Mouse (Mus musculus): Measurements from ENCODE around the gene Fndc3b. TPM values are rescaled to one million over a fixed set of nuclear protein-coding genes. Genes with fewer than 3 reads are reported as not detected.

Fndc3b gene
- polyA plus RNA-seq, 2 experiments = 4.2 to 5.5 TPM

- no peaks in the 10 kb centered on the region for H3K27me3 ChIP-seq (ENCODE audit: control insufficient read depth, insufficient read depth, low read length)
- H3K9me3 ChIP-seq (ENCODE audit: control insufficient read depth, low read length) = no peaks in the 10 kb centered on the region
- no peak overlapping the region for H3K27ac ChIP-seq
- TF ChIP-seq EP300 (IDR thresholded peaks at IDR 0.05; ENCODE audit: low read depth) = no peak
- TF ChIP-seq CTCF (IDR thresholded peaks at IDR 0.05; ENCODE audit: low read depth) = no peak
- H3K4me3 ChIP-seq (ENCODE audit: insufficient read depth in 1 of 2, low read depth in 2 of 2, low read length in 2 of 2) = no peak overlapping the region
- no peaks in the 10 kb centered on the region for H3K36me3 ChIP-seq (replicated peaks; ENCODE audit: control insufficient read depth, insufficient read depth, low read depth)
- no peak overlapping the region for H3K4me2 ChIP-seq (ENCODE audit: low read depth)
- H3K4me1 ChIP-seq (replicated peaks; ENCODE audit: control insufficient read depth in 2 of 2, insufficient read depth in 2 of 2, low read length in 1 of 2) = no peaks in the 10 kb centered on the region
- H3K9ac ChIP-seq (replicated peaks) = no peak overlapping the region
- 66% methylated on average over 7 of the region's 7 CpGs for WGBS (ENCODE audit: insufficient replicate concordance)
- DNase-seq (ENCODE audit: low read depth in 3 of 3, low spot score in 3 of 3) (no peak), ATAC-seq (ENCODE audit: insufficient read depth) (no peak)
Observed at GRCm38 (mm10) chr3:27475899-27476298, 235.2 kb downstream of the Fndc3b start.

GRCm38 (mm10) chr3:27473801-27474599, 237.1 kb downstream of the Fndc3b start:
- DNase-seq (ENCODE audit: low read depth in 3 of 3, low spot score in 3 of 3) (no peak), ATAC-seq (ENCODE audit: insufficient read depth) (no peak)
- no peak overlapping the region for H3K27ac ChIP-seq
- H3K4me1 ChIP-seq (replicated peaks; ENCODE audit: control insufficient read depth in 2 of 2, insufficient read depth in 2 of 2, low read length in 1 of 2) = no peaks in the 10 kb centered on the region
- no peaks in the 10 kb centered on the region for H3K27me3 ChIP-seq (ENCODE audit: control insufficient read depth, insufficient read depth, low read length)
- H3K36me3 ChIP-seq (replicated peaks; ENCODE audit: control insufficient read depth, insufficient read depth, low read depth) = no peaks in the 10 kb centered on the region
- TF ChIP-seq EP300 (IDR thresholded peaks at IDR 0.05; ENCODE audit: low read depth) = no peak
- no peak for TF ChIP-seq CTCF (IDR thresholded peaks at IDR 0.05; ENCODE audit: low read depth)
- 64% methylated on average over 14 of the region's 14 CpGs for WGBS (ENCODE audit: insufficient replicate concordance)
- H3K4me2 ChIP-seq (ENCODE audit: low read depth) = no peak overlapping the region
- no peaks in the 10 kb centered on the region for H3K9me3 ChIP-seq (ENCODE audit: control insufficient read depth, low read length)
- no peak overlapping the region for H3K4me3 ChIP-seq (ENCODE audit: insufficient read depth in 1 of 2, low read depth in 2 of 2, low read length in 2 of 2)
- no peak overlapping the region for H3K9ac ChIP-seq (replicated peaks)

- H3K9ac ChIP-seq (replicated peaks) = no peak overlapping the region
- DNase-seq (ENCODE audit: low read depth in 3 of 3, low spot score in 3 of 3) (no peak), ATAC-seq (ENCODE audit: insufficient read depth) (no peak)
- WGBS (ENCODE audit: insufficient replicate concordance) = 70% methylated on average over 3 of the region's 3 CpGs
- no peak overlapping the region for H3K4me2 ChIP-seq (ENCODE audit: low read depth)
- no peaks in the 10 kb centered on the region for H3K27me3 ChIP-seq (ENCODE audit: control insufficient read depth, insufficient read depth, low read length)
- H3K4me1 ChIP-seq (replicated peaks; ENCODE audit: control insufficient read depth in 2 of 2, insufficient read depth in 2 of 2, low read length in 1 of 2) = no peaks in the 10 kb centered on the region
- no peaks in the 10 kb centered on the region for H3K9me3 ChIP-seq (ENCODE audit: control insufficient read depth, low read length)
- no peaks in the 10 kb centered on the region for H3K36me3 ChIP-seq (replicated peaks; ENCODE audit: control insufficient read depth, insufficient read depth, low read depth)
- no peak overlapping the region for H3K4me3 ChIP-seq (ENCODE audit: insufficient read depth in 1 of 2, low read depth in 2 of 2, low read length in 2 of 2)
- no peak overlapping the region for H3K27ac ChIP-seq
- TF ChIP-seq CTCF (IDR thresholded peaks at IDR 0.05; ENCODE audit: low read depth) (peak; percentile 60), EP300 (IDR thresholded peaks at IDR 0.05; ENCODE audit: low read depth) (no peak)
Observed at GRCm38 (mm10) chr3:27472846-27473245, 238.3 kb downstream of the Fndc3b start.

GRCm38 (mm10) chr3:27470781-27471180, 240.3 kb downstream of the Fndc3b start:
- ATAC-seq (ENCODE audit: insufficient read depth) = no peak
- TF ChIP-seq EP300 (IDR thresholded peaks at IDR 0.05; ENCODE audit: low read depth) = no peak
- TF ChIP-seq CTCF (IDR thresholded peaks at IDR 0.05; ENCODE audit: low read depth) = no peak
- Histone ChIP-seq H3K9ac (replicated peaks) (no peak overlapping the region), H3K4me1 (replicated peaks; ENCODE audit: control insufficient read depth in 2 of 2, insufficient read depth in 2 of 2, low read length in 1 of 2) (no peaks in the 10 kb centered on the region), H3K9me3 (ENCODE audit: control insufficient read depth, low read length) (no peaks in the 10 kb centered on the region), H3K4me2 (ENCODE audit: low read depth) (no peak overlapping the region), H3K4me3 (ENCODE audit: insufficient read depth in 1 of 2, low read depth in 2 of 2, low read length in 2 of 2) (no peak overlapping the region), H3K27ac (no peak overlapping the region), H3K27me3 (ENCODE audit: control insufficient read depth, insufficient read depth, low read length) (no peaks in the 10 kb centered on the region), H3K36me3 (replicated peaks; ENCODE audit: control insufficient read depth, insufficient read depth, low read depth) (no peaks in the 10 kb centered on the region)
- WGBS (ENCODE audit: insufficient replicate concordance) = 58% methylated on average over 8 of the region's 8 CpGs
- no peak for DNase-seq (ENCODE audit: low read depth in 3 of 3, low spot score in 3 of 3)

- Histone ChIP-seq H3K27ac (no peak overlapping the region), H3K4me3 (ENCODE audit: insufficient read depth in 1 of 2, low read depth in 2 of 2, low read length in 2 of 2) (no peak overlapping the region), H3K9ac (replicated peaks) (no peak overlapping the region), H3K27me3 (ENCODE audit: control insufficient read depth, insufficient read depth, low read length) (no peaks in the 10 kb centered on the region), H3K4me1 (replicated peaks; ENCODE audit: control insufficient read depth in 2 of 2, insufficient read depth in 2 of 2, low read length in 1 of 2) (no peaks in the 10 kb centered on the region), H3K4me2 (ENCODE audit: low read depth) (no peak overlapping the region), H3K9me3 (ENCODE audit: control insufficient read depth, low read length) (no peaks in the 10 kb centered on the region), H3K36me3 (replicated peaks; ENCODE audit: control insufficient read depth, insufficient read depth, low read depth) (no peaks in the 10 kb centered on the region)
- ATAC-seq (ENCODE audit: insufficient read depth) = no peak
- no peak for DNase-seq (ENCODE audit: low read depth in 3 of 3, low spot score in 3 of 3)
- TF ChIP-seq EP300 (IDR thresholded peaks at IDR 0.05; ENCODE audit: low read depth) = no peak
- TF ChIP-seq CTCF (IDR thresholded peaks at IDR 0.05; ENCODE audit: low read depth) = no peak
- 74% methylated on average over 8 of the region's 8 CpGs for WGBS (ENCODE audit: insufficient replicate concordance)
Observed at GRCm38 (mm10) chr3:27469971-27470370, 241.1 kb downstream of the Fndc3b start.

Data from liver, embryonic 14.5 days (tissue).